Mouse (Mus musculus): Measurements from ENCODE around the gene Flt3. TPM values are rescaled to one million over a fixed set of nuclear protein-coding genes. Genes with fewer than 3 reads are reported as not detected.

Flt3 gene
- total RNA-seq (2014; rRNA removed) (2.4 and 2.5 TPM in 2 replicates), polyA plus RNA-seq (2015; fragmentation: Nextera tagmentation; extraction: Ambion mirVana) (2.5 and 2.8 TPM in 2 replicates)

DNA sequence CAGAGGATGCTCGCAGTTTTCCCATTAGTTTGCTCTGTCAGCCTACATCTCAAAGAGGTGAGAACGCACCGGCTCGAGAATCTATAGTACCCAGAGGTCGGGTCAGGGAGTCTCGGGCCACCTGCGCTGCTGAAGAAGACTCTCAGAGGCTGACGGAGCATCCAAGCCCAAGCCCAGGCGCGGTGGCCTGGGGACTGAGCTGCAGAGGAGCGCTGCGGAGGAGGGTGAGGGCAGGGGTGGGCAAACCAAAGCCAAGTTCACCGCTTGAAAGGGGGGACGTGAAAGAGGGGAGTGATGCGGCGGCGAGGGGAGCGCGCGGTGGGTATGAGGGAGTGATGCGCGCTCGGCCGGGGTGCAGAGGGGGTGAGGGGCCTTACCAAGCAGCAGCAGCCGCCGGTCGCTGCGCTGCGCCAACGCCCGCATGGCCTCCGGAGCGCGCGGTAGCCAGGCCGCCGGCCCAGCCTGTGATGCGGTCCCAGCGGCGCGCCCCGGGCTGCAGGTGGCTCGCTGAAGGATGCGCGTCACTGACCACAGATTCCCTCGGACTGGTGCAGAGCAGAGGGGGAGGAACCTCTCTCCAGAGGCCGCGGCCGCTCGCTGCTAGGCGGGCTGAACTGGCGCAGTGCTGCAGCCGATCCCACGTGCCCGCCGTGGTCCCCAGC lies at the start of gene Flt3:
TSS of gene Flt3 (minus strand) at position 647 of the 662 bp plus-strand sequence.
- Histone ChIP-seq H3K4me2 (ENCODE audit: low read depth, low read length) (peak within 1 kb of the TSS; percentile 84), H3K27me3 (ENCODE audit: insufficient read depth, low read length) (peaks cover 13% of the 10 kb centered on the region; the same call in 1 of the 2 replicates), H3K4me3 (ENCODE audit: low read length) (peak within 1 kb of the TSS; percentile 57), H3K9me3 (ENCODE audit: low read length) (no peaks in the 10 kb centered on the region), H3K9ac (replicated peaks; ENCODE audit: low read length) (peak within 1 kb of the TSS; percentile 58), H3K27ac (peak within 1 kb of the TSS; percentile 54), H3K4me1 (ENCODE audit: insufficient read depth, low read length) (0 out of 2 replicates have a peak, but pooled peaks cover 4% of the 10 kb centered on the region), H3K36me3 (ENCODE audit: insufficient read depth, low read length) (no peaks in the 10 kb centered on the region)
- ATAC-seq, result peak; percentile 83
- no peak for TF ChIP-seq CTCF (IDR thresholded peaks at IDR 0.05; ENCODE audit: low read depth)
- WGBS, result under 1% methylated on average over 54 of the region's 56 CpGs
- peak; percentile 46 for DNase-seq (ENCODE audit: low spot score)

DNA sequence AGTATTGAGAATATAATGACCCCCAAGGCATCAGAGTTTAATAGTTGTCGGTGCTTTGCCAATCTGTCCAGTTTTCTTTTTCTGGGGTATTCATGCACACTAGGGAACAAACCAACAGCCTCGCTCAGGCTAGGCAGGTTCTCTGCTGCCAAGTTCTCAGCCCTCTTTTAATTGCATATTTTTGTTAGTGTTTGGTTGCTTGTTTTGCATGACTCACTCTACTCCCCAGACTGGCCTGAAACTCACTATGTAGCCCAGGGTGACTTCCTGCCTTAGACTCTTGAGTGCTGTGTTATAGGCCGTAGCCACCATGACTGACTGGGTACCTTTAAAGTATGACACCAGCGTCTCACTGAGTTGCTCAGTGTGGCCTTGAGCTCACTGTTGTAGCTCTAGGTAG lies 48.6 kb upstream of the Flt3 start:
- DNase-seq (ENCODE audit: low spot score), result peak; percentile 18
- ATAC-seq, result peak; percentile 51; the same call in 1 of the 2 replicates
- Histone ChIP-seq H3K4me3 (ENCODE audit: low read length) (no peak overlapping the region), H3K9ac (replicated peaks; ENCODE audit: low read length) (no peak overlapping the region), H3K9me3 (ENCODE audit: low read length) (no peaks in the 10 kb centered on the region), H3K36me3 (ENCODE audit: insufficient read depth, low read length) (no peaks in the 10 kb centered on the region), H3K4me1 (ENCODE audit: insufficient read depth, low read length) (peaks cover 10% of the 10 kb centered on the region; the same call in 1 of the 2 replicates), H3K27ac (peak overlapping the region; percentile 38; the same call in 1 of the 2 replicates), H3K4me2 (ENCODE audit: low read depth, low read length) (no peak overlapping the region), H3K27me3 (ENCODE audit: insufficient read depth, low read length) (no peaks in the 10 kb centered on the region)
- 44% methylated on average over 4 of the region's 4 CpGs for WGBS
- TF ChIP-seq CTCF (IDR thresholded peaks at IDR 0.05; ENCODE audit: low read depth), result no peak

DNA sequence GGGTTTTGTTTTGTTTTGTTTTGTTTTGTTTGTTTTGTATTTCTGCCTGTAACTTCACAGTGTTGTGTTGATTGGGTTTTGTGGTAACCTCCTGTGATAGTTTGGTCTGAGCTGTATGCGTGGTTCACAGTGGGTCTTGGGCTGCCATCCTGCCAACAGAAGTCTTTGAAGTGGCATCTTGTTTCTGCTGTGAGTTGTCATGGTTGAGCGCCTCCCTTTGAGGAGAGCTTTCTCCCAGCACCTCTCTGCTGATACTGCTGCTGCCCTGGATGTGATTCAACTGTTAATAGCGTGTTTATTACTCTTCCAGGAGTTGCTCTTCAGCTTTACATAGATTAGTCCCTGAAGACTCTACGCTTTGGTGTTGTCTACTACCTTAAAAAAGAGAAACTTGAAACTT lies 48.2 kb upstream of the Flt3 start:
- Histone ChIP-seq H3K27ac (peak overlapping the region; percentile 38), H3K4me3 (ENCODE audit: low read length) (no peak overlapping the region), H3K4me1 (ENCODE audit: insufficient read depth, low read length) (peaks cover 10% of the 10 kb centered on the region; the same call in 1 of the 2 replicates), H3K36me3 (ENCODE audit: insufficient read depth, low read length) (no peaks in the 10 kb centered on the region), H3K4me2 (ENCODE audit: low read depth, low read length) (no peak overlapping the region), H3K9ac (replicated peaks; ENCODE audit: low read length) (no peak overlapping the region), H3K9me3 (ENCODE audit: low read length) (no peaks in the 10 kb centered on the region), H3K27me3 (ENCODE audit: insufficient read depth, low read length) (no peaks in the 10 kb centered on the region)
- ATAC-seq (peak; percentile 58; the same call in 1 of the 2 replicates), DNase-seq (ENCODE audit: low spot score) (peak; percentile 21)
- TF ChIP-seq CTCF (IDR thresholded peaks at IDR 0.05; ENCODE audit: low read depth), result no peak
- WGBS, result 33% methylated on average over 4 of the region's 4 CpGs

DNA sequence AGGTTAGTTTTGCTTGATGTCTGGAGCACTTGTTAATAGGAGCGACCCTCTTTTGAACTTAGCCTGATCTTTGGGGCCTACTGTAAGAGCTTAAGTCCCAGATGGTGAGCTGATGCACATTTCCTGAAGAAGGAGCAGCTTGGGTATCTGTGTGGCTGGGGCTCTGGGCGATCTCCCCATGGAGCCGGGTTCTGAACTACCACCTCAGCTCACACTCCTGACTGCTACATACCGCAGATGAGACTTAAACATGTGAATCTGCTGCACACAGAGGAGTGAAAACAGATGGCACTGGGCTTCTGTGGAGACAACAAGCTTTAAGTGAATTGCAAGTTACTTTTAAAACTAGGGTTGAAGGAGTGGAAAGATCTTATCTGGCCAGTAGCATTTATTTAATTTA lies 45.0 kb upstream of the Flt3 start:
- Histone ChIP-seq H3K4me1 (ENCODE audit: insufficient read depth, low read length) (peaks cover 10% of the 10 kb centered on the region; the same call in 1 of the 2 replicates), H3K4me2 (ENCODE audit: low read depth, low read length) (no peak overlapping the region), H3K36me3 (ENCODE audit: insufficient read depth, low read length) (no peaks in the 10 kb centered on the region), H3K9me3 (ENCODE audit: low read length) (no peaks in the 10 kb centered on the region), H3K27me3 (ENCODE audit: insufficient read depth, low read length) (no peaks in the 10 kb centered on the region), H3K4me3 (ENCODE audit: low read length) (no peak overlapping the region), H3K9ac (replicated peaks; ENCODE audit: low read length) (no peak overlapping the region), H3K27ac (no peak overlapping the region)
- TF ChIP-seq CTCF (IDR thresholded peaks at IDR 0.05; ENCODE audit: low read depth), result no peak
- DNase-seq (ENCODE audit: low spot score) (no peak), ATAC-seq (no peak)
- WGBS, result 75% methylated on average over 4 of the region's 4 CpGs

DNA sequence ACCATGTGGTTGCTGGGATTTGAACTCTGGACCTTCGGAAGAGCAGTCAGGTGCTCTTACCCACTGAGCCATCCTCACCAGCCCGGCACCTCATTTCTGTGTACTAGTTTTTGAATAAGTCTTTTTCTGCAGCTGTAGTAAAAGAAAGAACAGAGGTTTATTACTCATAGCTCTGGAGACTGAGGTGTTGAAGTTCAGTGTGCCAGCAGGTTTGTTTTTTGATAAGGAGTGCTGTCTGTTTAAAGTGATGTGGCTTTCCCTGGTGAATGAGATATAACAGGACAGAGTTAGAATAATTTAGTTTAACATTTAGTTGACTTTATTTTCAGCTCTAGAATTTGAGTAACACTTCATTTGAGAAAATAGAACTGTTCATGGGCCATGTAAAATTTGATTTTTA lies 44.5 kb upstream of the Flt3 start:
- Histone ChIP-seq H3K27me3 (ENCODE audit: insufficient read depth, low read length) (no peaks in the 10 kb centered on the region), H3K27ac (no peak overlapping the region), H3K36me3 (ENCODE audit: insufficient read depth, low read length) (no peaks in the 10 kb centered on the region), H3K4me2 (ENCODE audit: low read depth, low read length) (no peak overlapping the region), H3K4me3 (ENCODE audit: low read length) (no peak overlapping the region), H3K9ac (replicated peaks; ENCODE audit: low read length) (no peak overlapping the region), H3K9me3 (ENCODE audit: low read length) (no peaks in the 10 kb centered on the region), H3K4me1 (ENCODE audit: insufficient read depth, low read length) (peaks cover 10% of the 10 kb centered on the region; the same call in 1 of the 2 replicates)
- 92% methylated on average over 2 of the region's 2 CpGs for WGBS
- no peak for TF ChIP-seq CTCF (IDR thresholded peaks at IDR 0.05; ENCODE audit: low read depth)
- ATAC-seq (no peak), DNase-seq (ENCODE audit: low spot score) (no peak)

DNA sequence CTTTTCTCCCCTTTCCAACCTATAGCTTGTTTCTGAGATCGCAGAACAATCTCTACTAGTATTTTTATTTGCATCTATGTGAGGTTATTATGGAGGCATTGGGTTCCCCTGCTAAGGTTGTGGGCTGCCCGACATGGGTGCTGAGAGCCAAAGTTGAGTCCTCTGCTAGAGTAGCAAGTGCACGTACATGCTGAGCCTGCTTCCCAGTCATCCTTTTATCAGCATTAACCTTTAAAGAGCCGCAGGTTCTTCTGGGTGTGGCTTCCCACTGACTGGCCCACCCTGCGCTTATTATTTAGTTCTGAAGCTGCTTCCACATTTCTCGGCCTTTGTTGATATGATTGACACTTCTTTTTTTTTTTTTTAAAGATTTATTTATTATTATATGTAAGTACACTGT lies 44.0 kb upstream of the Flt3 start:
- Histone ChIP-seq H3K4me3 (ENCODE audit: low read length) (no peak overlapping the region), H3K9me3 (ENCODE audit: low read length) (no peaks in the 10 kb centered on the region), H3K27ac (no peak overlapping the region), H3K9ac (replicated peaks; ENCODE audit: low read length) (no peak overlapping the region), H3K4me1 (ENCODE audit: insufficient read depth, low read length) (peaks cover 10% of the 10 kb centered on the region; the same call in 1 of the 2 replicates), H3K27me3 (ENCODE audit: insufficient read depth, low read length) (no peaks in the 10 kb centered on the region), H3K36me3 (ENCODE audit: insufficient read depth, low read length) (no peaks in the 10 kb centered on the region), H3K4me2 (ENCODE audit: low read depth, low read length) (no peak overlapping the region)
- 84% methylated on average over 6 of the region's 6 CpGs for WGBS
- ATAC-seq (no peak), DNase-seq (ENCODE audit: low spot score) (no peak)
- no peak for TF ChIP-seq CTCF (IDR thresholded peaks at IDR 0.05; ENCODE audit: low read depth)

DNA sequence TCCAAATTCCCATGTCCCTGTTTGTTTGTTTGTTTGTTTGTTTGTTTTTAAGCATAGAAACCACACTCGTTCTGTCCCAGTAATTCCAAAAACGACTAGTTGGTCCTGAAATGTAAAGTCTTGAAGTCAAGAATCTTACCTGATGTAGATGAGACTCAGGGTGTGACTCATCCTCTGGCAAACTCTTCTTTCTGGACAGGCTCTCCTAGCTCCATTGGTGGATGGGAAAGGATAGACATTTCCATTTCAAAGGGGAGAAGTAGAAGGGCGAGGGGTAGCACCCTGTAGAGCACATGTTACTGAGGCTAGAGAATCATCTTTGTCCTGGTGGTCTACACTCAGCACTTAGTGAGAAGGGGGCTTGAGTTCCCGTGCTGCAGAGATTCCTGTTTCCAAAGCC lies 42.5 kb upstream of the Flt3 start:
- Histone ChIP-seq H3K9ac (replicated peaks; ENCODE audit: low read length) (no peak overlapping the region), H3K9me3 (ENCODE audit: low read length) (no peaks in the 10 kb centered on the region), H3K4me2 (ENCODE audit: low read depth, low read length) (no peak overlapping the region), H3K4me3 (ENCODE audit: low read length) (no peak overlapping the region), H3K4me1 (ENCODE audit: insufficient read depth, low read length) (no peaks in the 10 kb centered on the region), H3K36me3 (ENCODE audit: insufficient read depth, low read length) (no peaks in the 10 kb centered on the region), H3K27me3 (ENCODE audit: insufficient read depth, low read length) (no peaks in the 10 kb centered on the region), H3K27ac (no peak overlapping the region)
- no peak for DNase-seq (ENCODE audit: low spot score)
- no peak for ATAC-seq
- TF ChIP-seq CTCF (IDR thresholded peaks at IDR 0.05; ENCODE audit: low read depth), result no peak
- WGBS, result 82% methylated on average over 4 of the region's 4 CpGs

Data from hindbrain, postnatal 0 days (tissue).